Mouse (Mus musculus): ENCODE data around the gene Adgrv1.

Adgrv1 gene

GRCm38 (mm10) chr13:81142268-81142884, 490.6 kb downstream of the Adgrv1 start:
- no peak for DNase-seq (ENCODE audit: low spot score in 2 of 2)

- peak in 1 of 2 experiments; percentile 16 for DNase-seq (ENCODE audit: low spot score in 2 of 2)
These were observed 496.1 kb downstream of the Adgrv1 start for GRCm38 (mm10) chr13:81136652-81137422.

GRCm38 (mm10) chr13:81135953-81136352, 497.0 kb downstream of the Adgrv1 start:
- no peak for DNase-seq (ENCODE audit: low spot score in 2 of 2)

- no peak for DNase-seq (ENCODE audit: low spot score in 2 of 2)
These were observed 498.5 kb downstream of the Adgrv1 start for GRCm38 (mm10) chr13:81134412-81134811.

- no peak for DNase-seq (ENCODE audit: low spot score in 2 of 2)
These were observed 499.6 kb downstream of the Adgrv1 start for GRCm38 (mm10) chr13:81133336-81133735.

- no peak for DNase-seq (ENCODE audit: low spot score in 2 of 2)
These were observed 500.3 kb downstream of the Adgrv1 start for GRCm38 (mm10) chr13:81132691-81133090.

- DNase-seq (ENCODE audit: low spot score in 2 of 2), result no peak
These were observed 501.1 kb downstream of the Adgrv1 start for GRCm38 (mm10) chr13:81131860-81132259.

- no peak for DNase-seq (ENCODE audit: low spot score in 2 of 2)
These were observed 502.0 kb downstream of the Adgrv1 start for GRCm38 (mm10) chr13:81130742-81131524.

GRCm38 (mm10) chr13:81125846-81126245, 507.1 kb downstream of the Adgrv1 start:
- DNase-seq (ENCODE audit: low spot score in 2 of 2), result no peak

GRCm38 (mm10) chr13:81122238-81122637, 510.7 kb downstream of the Adgrv1 start:
- DNase-seq (ENCODE audit: low spot score in 2 of 2), result no peak

- DNase-seq (ENCODE audit: low spot score in 2 of 2), result no peak
These were observed 522.5 kb downstream of the Adgrv1 start for GRCm38 (mm10) chr13:81110479-81110878.

GRCm38 (mm10) chr13:81109676-81110075, 523.3 kb downstream of the Adgrv1 start:
- DNase-seq (ENCODE audit: low spot score in 2 of 2), result no peak

- DNase-seq (ENCODE audit: low spot score in 2 of 2), result no peak
These were observed 524.2 kb downstream of the Adgrv1 start for GRCm38 (mm10) chr13:81108526-81109302.

GRCm38 (mm10) chr13:81107436-81107835, 525.5 kb downstream of the Adgrv1 start:
- no peak for DNase-seq (ENCODE audit: low spot score in 2 of 2)

GRCm38 (mm10) chr13:81103794-81104193, 529.2 kb downstream of the Adgrv1 start:
- peak in 1 of 2 experiments; percentile 26 for DNase-seq (ENCODE audit: low spot score in 2 of 2)

- no peak for DNase-seq (ENCODE audit: low spot score in 2 of 2)
These were observed 536.5 kb downstream of the Adgrv1 start for GRCm38 (mm10) chr13:81096424-81096823.

GRCm38 (mm10) chr13:81094513-81094912, 538.4 kb downstream of the Adgrv1 start:
- no peak for DNase-seq (ENCODE audit: low spot score in 2 of 2)

GRCm38 (mm10) chr13:81090051-81090836, 542.7 kb downstream of the Adgrv1 start:
- no peak for DNase-seq (ENCODE audit: low spot score in 2 of 2)

GRCm38 (mm10) chr13:81086969-81087682, 545.8 kb downstream of the Adgrv1 start:
- DNase-seq (ENCODE audit: low spot score in 2 of 2), result no peak

GRCm38 (mm10) chr13:81072214-81072613, 560.7 kb downstream of the Adgrv1 start:
- DNase-seq (ENCODE audit: low spot score in 2 of 2), result no peak

Measured in spleen, postnatal 10 days (tissue).